Mouse (Mus musculus): ENCODE results near the gene Rybp. TPM values are rescaled to one million over a fixed set of nuclear protein-coding genes. Genes with fewer than 3 reads are reported as not detected.

Rybp gene
- total and polyA plus RNA-seq, 3 experiments: 9.1 to 12.6 (median 10.7) TPM

DNA sequence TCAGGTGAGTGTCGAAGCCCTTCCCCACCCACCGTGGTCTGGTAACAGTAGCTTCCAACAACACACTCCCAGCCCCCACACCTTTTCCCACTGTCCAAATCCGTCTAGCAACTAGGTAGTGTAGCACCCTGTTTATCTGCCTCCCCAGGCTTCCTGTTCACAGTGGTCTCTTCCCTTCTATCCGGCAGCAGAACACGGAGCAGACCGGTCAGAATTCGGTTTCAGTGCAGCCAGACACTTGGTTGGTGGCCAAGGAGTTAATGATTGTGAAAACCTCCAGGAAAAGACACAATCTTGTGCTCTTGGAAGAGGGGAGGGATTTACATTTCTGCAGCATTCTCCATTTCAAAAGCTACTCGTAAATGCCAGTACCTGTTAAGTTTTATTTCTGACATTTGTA lies 44.3 kb upstream of the Rybp start:
- no peaks in the 10 kb centered on the region for H3K36me3 ChIP-seq (ENCODE audit: control insufficient read depth, insufficient read depth, low read length)
- no peaks in the 10 kb centered on the region for H3K79me2 ChIP-seq (replicated peaks; ENCODE audit: control insufficient read depth, insufficient read depth, low read length)
- H3K9ac ChIP-seq (ENCODE audit: low read depth, low read length): no peak overlapping the region
- TF ChIP-seq EP300 (IDR thresholded peaks at IDR 0.05; ENCODE audit: insufficient read depth, low read depth, low read length) (no peak), CTCF (IDR thresholded peaks at IDR 0.05) (no peak), POLR2A (IDR thresholded peaks at IDR 0.05; ENCODE audit: insufficient read depth, low read depth, low read length) (no peak)
- H3K27ac ChIP-seq: no peak overlapping the region
- intact Hi-C loops (cut with DNase I): no loop called here
- H3K4me1 ChIP-seq (ENCODE audit: control insufficient read depth, insufficient read depth, low read length): peaks cover 1% of the 10 kb centered on the region
- DNase-seq: no peak
- 48% methylated on average over 8 of the region's 8 CpGs for WGBS
- H3K27me3 ChIP-seq (ENCODE audit: control insufficient read depth, insufficient read depth, low read length): no peaks in the 10 kb centered on the region
- no peak overlapping the region for H3K4me3 ChIP-seq

DNA sequence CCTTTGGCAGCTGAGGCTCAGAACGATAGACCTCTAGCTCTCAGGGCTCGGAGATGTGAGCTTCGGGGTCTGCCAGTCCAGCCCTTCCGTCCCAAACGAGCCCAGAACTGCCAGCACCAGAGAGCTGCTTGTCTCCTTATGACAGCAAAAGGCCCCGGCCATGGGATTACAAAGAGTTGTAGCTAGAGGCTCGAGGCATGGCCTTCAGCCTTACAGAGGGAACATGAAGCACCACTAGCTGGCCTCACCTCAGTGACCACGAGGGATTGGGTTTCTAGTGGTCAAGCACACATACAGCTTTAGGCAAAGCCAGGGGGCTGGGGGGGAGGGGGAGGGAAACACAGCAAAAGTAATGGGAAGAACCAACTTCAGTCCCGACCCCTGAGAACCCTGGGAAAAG lies 43.8 kb upstream of the Rybp start:
- no peak for DNase-seq
- Histone ChIP-seq H3K9ac (ENCODE audit: low read depth, low read length) (no peak overlapping the region), H3K4me3 (no peak overlapping the region), H3K36me3 (ENCODE audit: control insufficient read depth, insufficient read depth, low read length) (no peaks in the 10 kb centered on the region), H3K27ac (no peak overlapping the region), H3K27me3 (ENCODE audit: control insufficient read depth, insufficient read depth, low read length) (no peaks in the 10 kb centered on the region), H3K79me2 (replicated peaks; ENCODE audit: control insufficient read depth, insufficient read depth, low read length) (no peaks in the 10 kb centered on the region), H3K4me1 (ENCODE audit: control insufficient read depth, insufficient read depth, low read length) (peaks cover 1% of the 10 kb centered on the region)
- TF ChIP-seq CTCF (IDR thresholded peaks at IDR 0.05) (no peak), POLR2A (IDR thresholded peaks at IDR 0.05; ENCODE audit: insufficient read depth, low read depth, low read length) (no peak), EP300 (IDR thresholded peaks at IDR 0.05; ENCODE audit: insufficient read depth, low read depth, low read length) (no peak)
- 85% methylated on average over 9 of the region's 9 CpGs for WGBS
- intact Hi-C loops (cut with DNase I): no loop called here

DNA sequence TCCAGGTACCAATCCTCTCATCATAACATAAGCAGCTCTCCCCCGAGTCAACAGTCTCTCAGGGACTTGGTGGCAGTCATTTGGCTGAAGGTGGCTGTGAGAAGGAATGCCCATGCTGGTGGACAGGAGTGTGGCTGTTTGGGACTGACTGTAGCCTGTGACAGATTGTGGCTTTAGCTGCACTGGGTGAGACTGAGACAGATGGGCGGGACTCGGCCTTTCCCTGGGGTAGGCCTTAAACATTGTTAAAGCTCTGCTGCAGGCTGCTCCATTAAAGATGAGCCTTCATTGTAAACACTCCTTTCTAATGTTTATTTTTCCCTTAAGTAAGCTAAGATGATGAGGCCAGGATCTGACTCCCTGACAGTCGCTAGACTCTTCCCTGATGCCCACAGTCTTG lies 42.3 kb upstream of the Rybp start:
- H3K9ac ChIP-seq (ENCODE audit: low read depth, low read length): no peak overlapping the region
- H3K27ac ChIP-seq: no peak overlapping the region
- no peak overlapping the region for H3K4me3 ChIP-seq
- intact Hi-C loops (cut with DNase I): no loop called here
- H3K27me3 ChIP-seq (ENCODE audit: control insufficient read depth, insufficient read depth, low read length): no peaks in the 10 kb centered on the region
- H3K36me3 ChIP-seq (ENCODE audit: control insufficient read depth, insufficient read depth, low read length): no peaks in the 10 kb centered on the region
- H3K4me1 ChIP-seq (ENCODE audit: control insufficient read depth, insufficient read depth, low read length): peaks cover 1% of the 10 kb centered on the region; the same call in 1 of the 2 replicates
- TF ChIP-seq CTCF (IDR thresholded peaks at IDR 0.05): no peak
- no peak for TF ChIP-seq POLR2A (IDR thresholded peaks at IDR 0.05; ENCODE audit: insufficient read depth, low read depth, low read length)
- no peak for TF ChIP-seq EP300 (IDR thresholded peaks at IDR 0.05; ENCODE audit: insufficient read depth, low read depth, low read length)
- 89% methylated on average over 4 of the region's 4 CpGs for WGBS
- no peaks in the 10 kb centered on the region for H3K79me2 ChIP-seq (replicated peaks; ENCODE audit: control insufficient read depth, insufficient read depth, low read length)
- DNase-seq: no peak

DNA sequence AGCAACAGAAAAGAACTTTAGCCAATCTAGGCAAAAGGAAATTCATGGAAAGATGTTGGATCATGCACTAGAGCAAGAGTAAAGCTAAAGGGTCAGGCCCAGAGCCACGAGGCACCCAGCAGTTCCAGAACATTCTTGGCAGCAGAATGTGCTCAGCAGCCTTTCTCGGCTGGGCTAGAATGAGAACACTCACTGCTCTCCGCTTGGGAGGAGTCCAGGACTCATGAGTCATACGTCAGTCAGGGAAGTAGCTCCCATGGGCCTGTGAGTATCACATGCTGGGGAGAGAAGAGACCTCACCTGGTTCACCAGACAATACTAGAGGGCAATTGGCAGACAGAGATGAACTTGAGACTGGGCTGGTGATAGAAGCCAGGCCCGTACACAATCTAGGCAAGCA lies 39.8 kb upstream of the Rybp start:
- DNase-seq: peak; percentile 77 to 88
- TF ChIP-seq CTCF (IDR thresholded peaks at IDR 0.05): no peak
- TF ChIP-seq POLR2A (IDR thresholded peaks at IDR 0.05; ENCODE audit: insufficient read depth, low read depth, low read length): no peak
- peak; percentile 92 for TF ChIP-seq EP300 (IDR thresholded peaks at IDR 0.05; ENCODE audit: insufficient read depth, low read depth, low read length)
- 20% methylated on average over 5 of the region's 5 CpGs for WGBS
- Histone ChIP-seq H3K4me3 (no peak overlapping the region), H3K79me2 (replicated peaks; ENCODE audit: control insufficient read depth, insufficient read depth, low read length) (no peaks in the 10 kb centered on the region), H3K27ac (no peak overlapping the region), H3K4me1 (ENCODE audit: control insufficient read depth, insufficient read depth, low read length) (peaks cover 1% of the 10 kb centered on the region; the same call in 1 of the 2 replicates), H3K36me3 (ENCODE audit: control insufficient read depth, insufficient read depth, low read length) (no peaks in the 10 kb centered on the region), H3K9ac (ENCODE audit: low read depth, low read length) (no peak overlapping the region), H3K27me3 (ENCODE audit: control insufficient read depth, insufficient read depth, low read length) (no peaks in the 10 kb centered on the region)
- intact Hi-C loops (cut with DNase I): no loop called here

DNA sequence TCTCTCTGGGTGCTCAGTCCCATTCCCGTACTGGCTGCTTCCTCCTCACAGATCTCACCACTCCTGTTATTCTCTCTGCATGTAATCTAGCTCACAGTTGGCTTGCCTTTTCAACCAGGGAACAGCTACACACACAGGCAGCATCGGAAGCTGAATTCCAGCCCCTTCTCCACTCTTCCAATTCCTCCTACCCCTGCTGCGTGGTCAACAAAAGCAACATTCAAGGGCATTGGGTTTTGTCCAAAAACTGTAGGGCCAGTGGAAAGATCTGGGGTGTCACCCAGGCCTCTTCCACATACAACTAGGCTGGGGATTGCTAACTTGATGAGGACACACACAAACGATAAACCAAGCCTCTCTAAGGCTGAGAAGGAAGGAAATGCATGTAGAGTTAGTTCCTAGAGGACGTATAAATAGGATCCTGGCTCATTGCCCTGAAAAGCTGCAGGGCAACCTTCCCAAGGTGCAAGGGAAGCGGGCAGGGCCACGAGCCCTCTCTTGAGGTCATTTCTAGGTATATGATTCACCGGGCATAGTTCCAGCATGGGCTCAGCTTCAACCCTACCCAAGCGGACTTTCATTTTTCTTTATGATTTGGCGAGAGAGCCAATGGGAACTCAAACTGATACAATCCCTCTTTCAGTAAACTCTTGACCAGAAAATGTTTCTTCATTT lies 36.6 kb upstream of the Rybp start:
- WGBS: 41% methylated on average over 10 of the region's 10 CpGs
- Histone ChIP-seq H3K27me3 (ENCODE audit: control insufficient read depth, insufficient read depth, low read length) (no peaks in the 10 kb centered on the region), H3K9ac (ENCODE audit: low read depth, low read length) (no peak overlapping the region), H3K27ac (no peak overlapping the region), H3K4me3 (no peak overlapping the region), H3K4me1 (ENCODE audit: control insufficient read depth, insufficient read depth, low read length) (peaks cover 1% of the 10 kb centered on the region; the same call in 1 of the 2 replicates), H3K36me3 (ENCODE audit: control insufficient read depth, insufficient read depth, low read length) (no peaks in the 10 kb centered on the region), H3K79me2 (replicated peaks; ENCODE audit: control insufficient read depth, insufficient read depth, low read length) (no peaks in the 10 kb centered on the region)
- peak; percentile 18 to 21 for DNase-seq
- TF ChIP-seq POLR2A (IDR thresholded peaks at IDR 0.05; ENCODE audit: insufficient read depth, low read depth, low read length) (no peak), EP300 (IDR thresholded peaks at IDR 0.05; ENCODE audit: insufficient read depth, low read depth, low read length) (no peak), CTCF (IDR thresholded peaks at IDR 0.05) (no peak)
- intact Hi-C loops (cut with DNase I): no loop called here

DNA sequence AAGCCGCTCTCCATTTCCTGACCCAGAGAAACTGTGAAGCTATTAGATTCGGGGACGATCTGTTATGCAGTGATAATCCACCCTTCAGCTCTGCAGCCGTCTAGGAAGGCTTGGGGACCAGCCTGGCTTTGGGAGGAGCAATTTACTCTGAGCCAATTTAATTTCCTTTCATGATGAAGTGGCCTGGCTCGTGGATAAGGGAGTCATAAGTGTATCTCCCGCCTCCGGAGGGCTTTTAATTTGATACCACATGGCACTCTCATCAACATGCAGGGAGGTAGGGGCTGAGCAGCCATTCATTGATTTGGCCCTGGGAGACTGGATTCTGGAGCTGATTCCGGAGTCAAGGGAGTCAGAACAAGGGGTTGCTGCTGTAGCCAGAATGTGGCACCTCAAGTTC lies 35.3 kb upstream of the Rybp start:
- Histone ChIP-seq H3K9ac (ENCODE audit: low read depth, low read length) (no peak overlapping the region), H3K27ac (no peak overlapping the region), H3K79me2 (replicated peaks; ENCODE audit: control insufficient read depth, insufficient read depth, low read length) (no peaks in the 10 kb centered on the region), H3K36me3 (ENCODE audit: control insufficient read depth, insufficient read depth, low read length) (no peaks in the 10 kb centered on the region), H3K4me3 (no peak overlapping the region), H3K27me3 (ENCODE audit: control insufficient read depth, insufficient read depth, low read length) (no peaks in the 10 kb centered on the region), H3K4me1 (ENCODE audit: control insufficient read depth, insufficient read depth, low read length) (peaks cover 1% of the 10 kb centered on the region; the same call in 1 of the 2 replicates)
- WGBS: 43% methylated on average over 8 of the region's 8 CpGs
- intact Hi-C loops (cut with DNase I): no loop called here
- DNase-seq: no peak
- TF ChIP-seq CTCF (IDR thresholded peaks at IDR 0.05) (no peak), POLR2A (IDR thresholded peaks at IDR 0.05; ENCODE audit: insufficient read depth, low read depth, low read length) (no peak), EP300 (IDR thresholded peaks at IDR 0.05; ENCODE audit: insufficient read depth, low read depth, low read length) (no peak)
